ENCODE assay signal across 8 mouse cellular contexts in genomic region chr6:18372447-18373228, GRCm38 (mm10).
DNase-seq lines count a peak whose midpoint lies in the region; ATAC-seq and TF ChIP-seq lines count a peak whose summit lies in the region.

No protein-coding gene starts in this region.

- no peak for TF ChIP-seq POLR2A in bone marrow macrophage, adult 2 months (IDR thresholded peaks at IDR 0.05; ENCODE audit: borderline replicate concordance, low read depth, low read length)

- H3K4me3 ChIP-seq in bone marrow macrophage, adult 2 months (ENCODE audit: insufficient read depth, low read length) = no peak overlapping the region
- no peak overlapping the region for H3K4me3 ChIP-seq in layer of hippocampus, adult 2 months

- TF ChIP-seq CTCF in bone marrow macrophage, adult 2 months (IDR thresholded peaks at IDR 0.05; ENCODE audit: low read depth, low read length) = peak; percentile 52; the same call in 1 of the 2 replicates
- TF ChIP-seq CTCF in layer of hippocampus, adult 2 months (conservative IDR thresholded peaks at IDR 0.05) = peak; percentile 91

- no peaks in the 10 kb centered on the region for H3K4me1 ChIP-seq in bone marrow macrophage, adult 2 months (ENCODE audit: control insufficient read depth, insufficient read depth, low read length)

- ATAC-seq in erythroblast, adult 5-6 weeks (replicated peaks; ENCODE audit: low FRiP score, poor library complexity, severe bottlenecking) = peak; percentile 93

- no peak overlapping the region for H3K27ac ChIP-seq in bone marrow macrophage, adult 2 months (ENCODE audit: insufficient read depth, low read depth, low read length)
- 0 out of 2 replicates have a peak overlapping the region, but pooled peaks have one; percentile 4 for H3K27ac ChIP-seq in layer of hippocampus, adult 2 months

- DNase-seq in ES-CJ7 (ENCODE audit: low read depth, low spot score) = peak; percentile 65
- DNase-seq in heart, postnatal 4 days = peak; percentile 71
- peak; percentile 47 to 71 for DNase-seq in layer of hippocampus, adult 2 months (ENCODE audit: low spot score in 2 of 2)
- peak; percentile 81 for DNase-seq in lung, postnatal 14 days
- peak; percentile 65 for DNase-seq in right cerebral cortex, adult 18-20 months
- peak; percentile 51 for DNase-seq in urinary bladder, postnatal 25 days (ENCODE audit: low spot score)
